In the genomic region with DNA sequence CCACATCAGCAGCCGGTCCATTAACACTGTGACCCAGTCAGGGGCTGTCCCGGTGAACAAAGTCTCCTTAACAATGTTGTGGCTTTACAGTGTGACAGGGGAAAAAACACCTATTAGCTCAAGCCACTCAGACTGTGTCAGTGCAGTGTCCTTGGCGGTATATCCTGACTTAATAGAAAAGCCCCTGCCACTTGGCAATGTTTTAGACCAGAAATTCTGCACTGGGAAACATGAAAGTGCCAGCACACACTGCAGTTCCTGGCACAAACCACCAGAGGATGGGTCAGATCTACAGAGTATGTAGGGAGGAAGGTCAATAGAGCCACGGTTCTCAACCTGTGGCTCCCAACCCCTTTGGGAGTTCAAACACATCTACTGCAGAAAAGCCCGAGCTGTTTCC, we compare ENCODE assay signal across 21 mouse cellular contexts.
DNase-seq lines count a peak whose midpoint lies in the region; ATAC-seq and TF ChIP-seq lines count a peak whose summit lies in the region.
"Had no signal": no experiment of that assay in that cellular context is flagged by ENCODE, and none has a peak within 500 bp of the region (broad histone marks: within the 10 kb centered on the region; RNA-seq: fewer than 3 reads in every experiment).

No protein-coding gene starts in this region.

- H3K27me3 ChIP-seq in heart, postnatal 0 days (ENCODE audit: control insufficient read depth, insufficient read depth, low read length) = no peaks in the 10 kb centered on the region
- H3K27me3 ChIP-seq in lung, embryonic 14.5 days (ENCODE audit: insufficient read depth, low read length) = no peaks in the 10 kb centered on the region
- H3K27me3 ChIP-seq in midbrain, postnatal 0 days (ENCODE audit: insufficient read depth, low read length) = no peaks in the 10 kb centered on the region
- H3K27me3 ChIP-seq: embryonic facial prominence, embryonic 12.5 days; forebrain, embryonic 12.5 days; limb, embryonic 12.5 days; liver, embryonic 13.5 days; midbrain, embryonic 12.5 days had no signal

- no peaks in the 10 kb centered on the region for H3K9me3 ChIP-seq in heart, postnatal 0 days (replicated peaks; ENCODE audit: control insufficient read depth, low read length)
- H3K9me3 ChIP-seq in lung, embryonic 14.5 days (ENCODE audit: low read depth, low read length) = no peaks in the 10 kb centered on the region
- no peaks in the 10 kb centered on the region for H3K9me3 ChIP-seq in midbrain, postnatal 0 days (ENCODE audit: low read length)
- H3K9me3 ChIP-seq: forebrain, embryonic 12.5 days; hindbrain, embryonic 10.5 days; limb, embryonic 12.5 days; liver, embryonic 13.5 days; midbrain, embryonic 12.5 days had no signal

- H3K4me1 ChIP-seq in heart, postnatal 0 days (ENCODE audit: control insufficient read depth, insufficient read depth) = no peaks in the 10 kb centered on the region
- H3K4me1 ChIP-seq in lung, embryonic 14.5 days (ENCODE audit: insufficient read depth) = peaks cover 6% of the 10 kb centered on the region
- H3K4me1 ChIP-seq in midbrain, postnatal 0 days (ENCODE audit: insufficient read depth, low read length) = no peaks in the 10 kb centered on the region
- H3K4me1 ChIP-seq: embryonic facial prominence, embryonic 12.5 days; forebrain, embryonic 12.5 days; hindbrain, embryonic 10.5 days; limb, embryonic 12.5 days; liver, embryonic 13.5 days; midbrain, embryonic 12.5 days had no signal

- TF ChIP-seq EP300 in heart, postnatal 0 days (IDR thresholded peaks at IDR 0.05; ENCODE audit: low read depth) = no peak

- peak; percentile 18; the same call in 1 of the 2 replicates for TF ChIP-seq CTCF in heart, postnatal 0 days (IDR thresholded peaks at IDR 0.05; ENCODE audit: low read depth)
- TF ChIP-seq CTCF in lung, embryonic 14.5 days (IDR thresholded peaks at IDR 0.05; ENCODE audit: low read depth) = peak; percentile 43; the same call in 1 of the 2 replicates
- peak; percentile 7; the same call in 1 of the 2 replicates for TF ChIP-seq CTCF in brain, embryonic 14.5 days (IDR thresholded peaks at IDR 0.05; ENCODE audit: borderline replicate concordance, extremely low read depth, insufficient read depth, insufficient read length)
- TF ChIP-seq CTCF in midbrain, postnatal 0 days (IDR thresholded peaks at IDR 0.05) = no peak

- H3K27ac ChIP-seq in heart, postnatal 0 days (ENCODE audit: low read depth) = no peak overlapping the region
- no peak overlapping the region for H3K27ac ChIP-seq in lung, embryonic 14.5 days (ENCODE audit: low read depth)
- no peak overlapping the region for H3K27ac ChIP-seq in midbrain, postnatal 0 days (ENCODE audit: low read depth, low read length)
- H3K27ac ChIP-seq: embryonic facial prominence, embryonic 12.5 days; forebrain, embryonic 12.5 days; gastrocnemius, adult 2 months; hindbrain, embryonic 10.5 days; limb, embryonic 12.5 days; liver, embryonic 13.5 days; midbrain, embryonic 12.5 days had no signal

- TF ChIP-seq POLR2A in brain, embryonic 14.5 days (IDR thresholded peaks at IDR 0.05; ENCODE audit: borderline replicate concordance, extremely low read depth, insufficient read depth, insufficient read length, poor library complexity, severe bottlenecking) = no peak

- DNase-seq in heart, postnatal 0 days (ENCODE audit: low spot score) = no peak
- DNase-seq in heart, postnatal 36 days = no peak
- no peak for DNase-seq in lung, embryonic 14.5 days
- no peak for DNase-seq in lung, postnatal 10 days
- peak; percentile 22 for DNase-seq in brain, embryonic 14.5 days (ENCODE audit: low read depth)
- no peak for DNase-seq in adrenal gland, adult 2 months
- DNase-seq in midbrain, postnatal 0 days (ENCODE audit: low spot score) = no peak
- DNase-seq: adrenal gland, adult 8-10 months; B cell, adult 2 months; cerebellum, adult 2 months; cerebellum, postnatal 25 days; gastrocnemius, adult 2 months; kidney, adult 18-20 months; liver, embryonic 13.5 days had no signal

- no peaks in the 10 kb centered on the region for H3K36me3 ChIP-seq in heart, postnatal 0 days (replicated peaks; ENCODE audit: control insufficient read depth, insufficient read depth, low read length)
- H3K36me3 ChIP-seq in lung, embryonic 14.5 days (ENCODE audit: insufficient read depth) = no peaks in the 10 kb centered on the region
- H3K36me3 ChIP-seq in midbrain, postnatal 0 days (ENCODE audit: insufficient read depth, low read length) = no peaks in the 10 kb centered on the region
- H3K36me3 ChIP-seq: embryonic facial prominence, embryonic 12.5 days; forebrain, embryonic 12.5 days; hindbrain, embryonic 10.5 days; limb, embryonic 12.5 days; liver, embryonic 13.5 days; midbrain, embryonic 12.5 days had no signal

- ATAC-seq in heart, postnatal 0 days (ENCODE audit: insufficient read depth, low read depth) = no peak
- ATAC-seq in lung, embryonic 14.5 days (ENCODE audit: insufficient read depth) = no peak
- ATAC-seq in midbrain, postnatal 0 days (ENCODE audit: low FRiP score) = no peak
- ATAC-seq: hindbrain, embryonic 16.5 days had no signal

- no peak overlapping the region for H3K9ac ChIP-seq in heart, postnatal 0 days (replicated peaks; ENCODE audit: low read depth, low read length)
- H3K9ac ChIP-seq in lung, embryonic 14.5 days = no peak overlapping the region
- no peak overlapping the region for H3K9ac ChIP-seq in midbrain, postnatal 0 days (replicated peaks; ENCODE audit: low read length, poor library complexity, severe bottlenecking)
- H3K9ac ChIP-seq: embryonic facial prominence, embryonic 12.5 days; forebrain, embryonic 12.5 days; limb, embryonic 12.5 days; liver, embryonic 13.5 days; midbrain, embryonic 12.5 days had no signal

- intact Hi-C loops in heart, postnatal 36 days (cut with DNase I) = no loop called here

- no peak overlapping the region for H3K4me2 ChIP-seq in heart, postnatal 0 days (ENCODE audit: low read depth, low read length)
- H3K4me2 ChIP-seq in lung, embryonic 14.5 days = no peak overlapping the region
- no peak overlapping the region for H3K4me2 ChIP-seq in midbrain, postnatal 0 days (ENCODE audit: low read depth, low read length, poor library complexity, severe bottlenecking)
- H3K4me2 ChIP-seq: embryonic facial prominence, embryonic 12.5 days; forebrain, embryonic 12.5 days; limb, embryonic 12.5 days; liver, embryonic 13.5 days; midbrain, embryonic 12.5 days had no signal

- 71% methylated on average over 5 of the region's 5 CpGs for WGBS in heart, postnatal 0 days
- 64% methylated on average over 5 of the region's 5 CpGs for WGBS in lung, embryonic 14.5 days
- 77% methylated on average over 5 of the region's 5 CpGs for WGBS in midbrain, postnatal 0 days

- no peak overlapping the region for H3K4me3 ChIP-seq in heart, postnatal 0 days (ENCODE audit: low read depth, low read length)
- no peak overlapping the region for H3K4me3 ChIP-seq in lung, embryonic 14.5 days (ENCODE audit: low read depth, low read length)
- no peak overlapping the region for H3K4me3 ChIP-seq in midbrain, postnatal 0 days (ENCODE audit: low read depth, low read length)
- H3K4me3 ChIP-seq: embryonic facial prominence, embryonic 12.5 days; erythroblast, embryonic 14.5 days; forebrain, embryonic 12.5 days; gastrocnemius, adult 2 months; hindbrain, embryonic 10.5 days; limb, embryonic 12.5 days; liver, embryonic 13.5 days; midbrain, embryonic 12.5 days had no signal
